ENCODE assay signal across 23 mouse cellular contexts in the genomic region with DNA sequence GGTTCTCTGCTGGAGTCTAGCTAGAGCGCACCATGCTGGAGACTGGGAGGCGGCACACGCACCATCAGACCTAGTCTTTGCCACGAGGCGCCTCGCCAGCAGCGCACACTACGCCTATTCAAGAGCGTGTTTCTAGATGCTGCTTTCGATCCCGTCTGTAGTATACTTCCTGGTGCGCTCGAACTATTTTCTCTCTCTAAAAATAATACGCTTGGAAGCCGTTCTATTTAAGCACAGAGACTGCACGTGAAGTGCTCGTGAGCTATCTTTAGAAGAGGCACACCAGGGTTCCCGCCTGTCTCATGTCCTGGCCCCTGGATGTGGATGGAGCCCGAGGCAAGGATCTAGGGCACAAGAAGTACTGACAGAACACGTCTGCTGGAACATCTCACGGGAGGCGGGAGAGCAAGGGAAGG.
DNase-seq lines count a peak whose midpoint lies in the region; ATAC-seq lines count a peak whose summit lies in the region.
"Had no signal": no experiment of that assay in that cellular context is flagged by ENCODE, and none has a peak within 500 bp of the region (broad histone marks: within the 10 kb centered on the region; RNA-seq: fewer than 3 reads in every experiment).

No protein-coding gene starts in this region.

- H3K4me3 ChIP-seq in heart, embryonic 15.5 days = no peak overlapping the region
- H3K4me3 ChIP-seq in forebrain, embryonic 10.5 days = no peak overlapping the region
- H3K4me3 ChIP-seq: forebrain, embryonic 13.5 days; hindbrain, embryonic 12.5 days; neural tube, embryonic 15.5 days had no signal

- ATAC-seq in frontal cortex, adult (ENCODE audit: low TSS enrichment) = peak; percentile 59
- peak; percentile 72; the same call in 1 of the 2 replicates for ATAC-seq in heart, embryonic 15.5 days (replicated peaks; ENCODE audit: insufficient number of reproducible peaks, insufficient read depth, low FRiP score, low read depth)
- ATAC-seq: activated CD4-positive, CD25-positive, alpha-beta regulatory T cell, adult 4 months; CD4-positive, CD25-positive, alpha-beta regulatory T cell, adult 4 months; forebrain, embryonic 13.5 days; liver, postnatal 0 days; Patski had no signal

- H3K9ac ChIP-seq in heart, embryonic 15.5 days = no peak overlapping the region
- H3K9ac ChIP-seq: forebrain, embryonic 13.5 days; hindbrain, embryonic 12.5 days; liver, postnatal 0 days; neural tube, embryonic 15.5 days had no signal

- DNase-seq in frontal cortex, postnatal 25 days (ENCODE audit: low spot score in 2 of 2) = no peak
- DNase-seq in right cerebral cortex, postnatal 10 days (ENCODE audit: low spot score in 2 of 2) = peak; percentile 51 to 55
- no peak for DNase-seq in right cerebral cortex, adult 18-20 months
- DNase-seq in spleen, adult 18-20 months = no peak
- DNase-seq in forebrain, embryonic 10.5 days (ENCODE audit: extremely low spot score, low spot score) = no peak
- DNase-seq: adrenal gland, postnatal 36 days; cerebellum, adult 18-20 months; kidney, adult 2 months; kidney, postnatal 10 days; left cerebral cortex, postnatal 4 days; liver, postnatal 0 days; lung, postnatal 10 days; midbrain, embryonic 14.5 days; thymus, postnatal 25 days had no signal

- peaks cover 15% of the 10 kb centered on the region for H3K4me1 ChIP-seq in heart, embryonic 15.5 days (replicated peaks)
- H3K4me1 ChIP-seq in forebrain, embryonic 10.5 days = peaks cover 10% of the 10 kb centered on the region
- H3K4me1 ChIP-seq: forebrain, embryonic 13.5 days; hindbrain, embryonic 12.5 days; neural tube, embryonic 15.5 days had no signal

- WGBS in heart, embryonic 15.5 days = 53% methylated on average over 22 of the region's 22 CpGs
- 93% methylated on average over 22 of the region's 22 CpGs for WGBS in forebrain, embryonic 10.5 days

- H3K4me2 ChIP-seq in heart, embryonic 15.5 days = peak overlapping the region; percentile 6; the same call in 1 of the 2 replicates
- H3K4me2 ChIP-seq: forebrain, embryonic 13.5 days; hindbrain, embryonic 12.5 days; neural tube, embryonic 15.5 days had no signal

- H3K36me3 ChIP-seq in heart, embryonic 15.5 days = no peaks in the 10 kb centered on the region
- no peaks in the 10 kb centered on the region for H3K36me3 ChIP-seq in forebrain, embryonic 10.5 days (replicated peaks)
- H3K36me3 ChIP-seq: hindbrain, embryonic 12.5 days; neural tube, embryonic 15.5 days had no signal

- no peaks in the 10 kb centered on the region for H3K9me3 ChIP-seq in heart, embryonic 15.5 days (replicated peaks)
- peaks cover 7% of the 10 kb centered on the region; the same call in 1 of the 2 replicates for H3K9me3 ChIP-seq in forebrain, embryonic 10.5 days
- H3K9me3 ChIP-seq: forebrain, embryonic 13.5 days had no signal

- peak overlapping the region; percentile 89 for H3K27ac ChIP-seq in heart, embryonic 15.5 days
- H3K27ac ChIP-seq in forebrain, embryonic 10.5 days = no peak overlapping the region
- H3K27ac ChIP-seq: forebrain, embryonic 13.5 days; hindbrain, embryonic 12.5 days; neural tube, embryonic 15.5 days; stomach, postnatal 0 days had no signal

- H3K27me3 ChIP-seq in heart, embryonic 15.5 days = no peaks in the 10 kb centered on the region
- H3K27me3 ChIP-seq in forebrain, embryonic 10.5 days (ENCODE audit: poor library complexity, severe bottlenecking) = no peaks in the 10 kb centered on the region
- H3K27me3 ChIP-seq: forebrain, embryonic 13.5 days; neural tube, embryonic 15.5 days; Patski had no signal

Comparison
In these comparisons a context has a peak if more than half of its experiments do, and no peak if none do; other contexts are left out.
1. DNase-seq: peak in right cerebral cortex, postnatal 10 days (2 of 2); none in frontal cortex, postnatal 25 days (0 of 2), right cerebral cortex, adult 18-20 months (single experiment), spleen, adult 18-20 months (0 of 2) and forebrain, embryonic 10.5 days (single experiment).